Mouse (Mus musculus) cerebellum, adult 18-20 months (tissue): Measurements from ENCODE around the gene Nlk.
"Not testable (repeated sequence)": the region's sequence is repeated elsewhere in the genome, so short reads cannot be mapped to it uniquely, and the experiment has no call there.

Source experiments
- DNase-seq, 2 experiments: peaks; one replicate each; pipeline ENCODE4 v3.0.0; 2021

Nlk gene

DNA sequence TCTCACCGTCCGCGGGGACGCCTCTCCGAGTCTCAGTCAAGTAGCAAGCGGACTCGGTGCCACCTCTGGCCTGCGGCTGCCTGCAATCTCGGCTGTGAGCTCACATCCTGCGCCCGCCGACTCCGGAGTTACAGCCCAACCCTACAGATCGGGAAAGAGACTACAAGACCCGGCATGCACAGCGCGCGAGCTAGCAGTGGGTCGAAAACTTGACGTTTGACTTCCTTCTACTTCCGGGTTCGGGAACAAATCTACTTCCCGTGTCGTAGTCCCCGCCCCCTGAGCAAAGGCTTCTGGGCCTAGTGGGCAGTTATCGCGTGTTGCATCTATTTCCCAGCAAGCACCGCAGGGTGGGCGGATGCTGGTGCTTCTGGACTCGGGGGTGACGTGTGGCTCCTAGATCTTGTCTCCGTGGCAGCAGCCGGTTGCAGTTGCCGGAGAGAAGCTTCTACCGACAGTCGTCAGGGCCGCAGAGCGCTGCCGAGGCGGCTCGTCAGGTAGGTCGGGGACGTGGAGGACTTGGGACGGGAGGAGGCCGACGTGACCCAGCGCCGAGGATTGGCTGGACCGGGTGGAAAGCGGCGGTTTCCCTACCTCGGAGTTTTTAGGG, 161.0 kb downstream of the Nlk start, which contains the start of the genes Tnfaip1 and Ift20:
Gene Tnfaip1, minus strand, starts transcription at position 253 of the 610 bp plus-strand sequence.
Gene Ift20, plus strand, starts transcription at position 282 of the 610 bp plus-strand sequence.
- DNase-seq: peak; percentile 96 to 100

DNA sequence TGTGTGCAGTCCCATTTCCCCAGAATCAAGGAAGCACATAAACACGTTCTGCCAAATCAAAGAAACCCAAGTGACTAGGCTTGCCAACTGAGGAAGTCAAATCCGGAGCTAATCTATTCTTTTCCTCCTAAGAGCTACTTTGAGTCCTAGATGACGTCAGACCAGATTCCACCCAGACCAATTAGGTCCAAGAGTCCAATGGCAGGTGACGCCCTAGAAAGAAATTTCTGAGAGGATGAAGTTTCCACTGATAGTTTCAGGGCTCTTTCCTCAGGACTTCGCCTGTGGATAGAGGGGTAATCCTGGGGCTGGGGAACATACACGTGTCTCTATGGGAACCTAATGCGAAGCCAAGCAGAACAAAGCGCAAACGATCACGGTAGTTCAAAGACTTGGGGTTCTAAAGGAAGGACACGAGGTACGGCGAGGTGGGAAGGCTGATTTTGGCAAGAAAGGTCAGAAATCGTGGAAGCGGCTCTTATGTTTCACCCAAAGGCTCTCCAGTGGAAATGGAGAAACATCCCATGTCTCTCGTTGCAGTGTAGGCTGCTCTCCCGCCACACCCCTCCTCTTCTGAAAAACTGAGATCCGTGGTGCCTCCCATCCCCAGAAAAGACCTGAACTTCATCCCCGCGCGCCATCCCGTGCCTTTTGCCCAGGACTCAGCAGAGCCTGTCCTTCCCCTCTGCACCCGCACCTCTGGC, 161.6 kb downstream of the Nlk start:
- DNase-seq: no peak

DNA sequence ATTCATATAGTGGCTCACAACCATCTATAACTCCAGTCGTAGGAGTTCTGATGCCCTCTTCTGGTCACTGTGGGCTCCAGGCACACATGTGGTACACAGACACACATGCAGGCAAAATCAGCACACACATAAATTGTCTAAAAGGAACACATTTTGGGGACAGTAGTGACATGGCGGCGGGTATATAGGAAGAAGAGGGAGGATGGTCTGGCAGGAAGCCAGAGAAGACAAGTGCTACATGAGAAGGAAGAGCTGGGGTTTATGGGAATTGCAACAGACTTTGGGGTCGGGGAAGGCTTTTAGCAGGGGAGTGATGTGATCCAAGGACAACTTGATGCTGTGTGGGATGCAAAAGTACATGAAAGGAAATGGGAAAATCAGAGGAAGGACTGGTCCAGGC, 162.7 kb downstream of the Nlk start:
- DNase-seq: no peak

DNA sequence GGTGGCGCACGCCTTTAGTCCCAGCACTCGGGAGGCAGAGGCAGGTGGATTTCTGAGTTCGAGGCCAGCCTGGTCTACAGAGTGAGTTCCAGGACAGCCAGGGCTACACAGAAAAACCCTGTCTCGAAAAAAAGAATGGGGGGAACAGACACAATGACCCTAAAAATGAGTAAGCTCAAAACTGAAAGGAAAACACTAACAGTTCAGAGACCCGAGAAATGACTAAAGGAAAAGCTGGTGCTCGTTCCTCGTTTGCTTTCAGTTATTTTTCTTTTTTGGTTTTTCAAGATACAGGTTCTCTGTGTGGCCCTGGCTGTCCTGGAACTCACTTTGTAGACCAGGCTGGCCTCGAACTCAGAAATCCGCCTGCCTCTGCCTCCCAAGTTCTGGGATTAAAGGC, 165.7 kb downstream of the Nlk start:
- not testable (repeated sequence) for DNase-seq

DNA sequence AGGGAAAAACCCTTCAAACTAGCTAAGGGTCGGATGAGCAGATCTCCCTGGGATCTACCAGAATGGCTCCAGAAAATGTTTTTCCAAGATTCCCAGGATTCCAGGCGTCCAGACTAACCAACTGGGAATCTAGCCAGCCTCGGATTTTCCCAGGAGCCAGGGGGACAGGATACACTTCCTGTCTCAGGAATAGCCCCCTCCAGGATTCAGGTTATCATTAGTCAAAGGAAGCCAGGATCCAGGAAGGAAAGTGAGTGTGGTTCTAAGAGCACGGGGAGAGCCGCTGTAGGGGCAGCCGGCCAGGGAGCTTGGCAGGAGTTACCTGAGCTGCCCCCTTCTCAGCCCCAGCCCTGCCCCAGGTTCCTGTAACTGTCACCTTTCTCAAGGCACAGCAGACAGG, 166.1 kb downstream of the Nlk start:
- no peak for DNase-seq

DNA sequence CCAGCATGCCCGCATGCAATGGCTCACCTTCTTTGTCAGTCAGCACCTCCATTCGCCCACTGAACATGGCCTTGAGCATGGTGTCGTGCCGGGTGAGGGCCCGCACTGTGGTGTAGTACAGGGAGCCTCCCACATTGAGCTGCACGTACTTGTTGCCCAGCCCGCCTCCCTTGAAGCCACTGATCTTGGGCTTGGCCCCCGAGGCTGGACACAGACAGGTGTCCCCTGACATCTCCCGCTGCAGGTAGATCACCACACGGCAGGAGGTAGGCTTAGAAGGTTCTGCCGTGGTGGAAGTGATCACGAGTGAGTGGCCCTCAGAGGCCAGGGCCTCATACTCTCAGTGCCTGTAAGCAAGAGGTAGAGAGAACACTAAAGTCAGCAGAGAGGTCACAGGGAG, 167.2 kb downstream of the Nlk start:
- DNase-seq: no peak

DNA sequence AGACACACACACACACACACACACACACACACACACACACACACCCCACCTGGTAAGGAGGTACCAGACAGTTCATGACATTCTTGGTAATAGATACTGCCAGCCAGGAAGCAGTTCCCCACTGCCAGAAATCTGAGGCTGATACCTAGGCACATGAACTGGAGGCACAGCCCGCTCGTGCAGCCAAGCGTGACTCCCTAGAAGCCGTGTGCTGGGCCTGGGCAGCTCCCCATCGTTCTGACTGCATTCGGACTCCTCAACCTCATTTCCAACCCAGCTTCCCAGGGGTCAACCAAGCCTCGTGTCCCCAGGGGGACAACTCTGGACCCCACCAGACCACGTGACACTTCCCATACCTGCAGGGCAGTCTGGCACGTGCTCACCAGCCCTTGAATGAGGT, 168.5 kb downstream of the Nlk start:
- no peak for DNase-seq

DNA sequence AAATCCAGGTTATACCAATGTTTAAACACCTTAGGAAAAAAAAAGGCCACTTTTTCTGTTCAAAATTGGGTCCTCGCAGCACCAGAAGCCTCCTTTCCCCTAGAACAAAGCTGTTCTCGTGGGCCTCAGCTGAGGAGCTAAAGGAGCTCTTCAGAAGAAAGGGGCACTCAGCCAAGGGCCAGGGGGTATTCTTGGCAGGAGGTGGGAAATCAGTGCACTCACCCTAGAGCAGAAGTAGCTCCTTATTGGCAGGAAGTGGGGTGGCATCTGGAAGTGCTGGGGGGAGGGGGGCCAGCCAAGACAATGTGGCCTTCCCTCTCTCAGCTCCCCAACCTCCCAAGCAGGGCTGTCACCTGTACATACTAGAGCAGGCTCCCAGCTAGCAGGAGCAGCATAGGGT, 172.3 kb downstream of the Nlk start:
- DNase-seq: no peak

DNA sequence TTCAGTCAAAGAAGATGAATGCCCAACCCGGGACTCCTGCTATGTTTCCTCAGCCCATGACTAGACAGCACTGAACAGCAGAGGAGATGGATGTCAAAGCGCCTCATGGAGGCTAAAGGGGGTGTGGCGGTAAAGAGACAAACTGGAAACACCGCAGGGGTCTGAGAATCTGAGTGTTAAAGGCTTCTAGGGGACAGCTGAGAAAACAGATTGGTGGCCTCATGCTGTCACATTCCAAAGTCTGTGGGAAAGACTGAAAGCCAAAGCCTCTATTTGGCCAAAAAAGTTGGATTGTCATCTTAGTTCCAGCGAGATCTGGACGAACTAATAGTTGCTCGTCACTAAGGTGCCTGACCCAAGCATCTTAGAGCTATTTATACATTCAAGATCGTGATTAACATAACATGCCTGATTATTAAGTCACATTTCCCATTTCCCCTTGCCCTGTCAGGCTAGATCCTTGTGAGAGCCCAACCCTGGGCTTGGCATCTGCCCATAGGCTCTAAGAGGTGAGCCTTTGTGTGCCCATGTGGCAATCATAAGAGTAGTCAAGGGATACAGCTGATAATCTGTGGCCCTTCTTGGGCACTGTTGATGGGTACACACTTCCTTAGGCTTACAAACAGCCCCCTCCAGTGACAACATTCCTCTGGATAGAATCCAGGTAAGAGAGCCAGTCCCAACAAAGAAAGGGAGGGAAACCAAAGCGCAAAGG, 173.8 kb downstream of the Nlk start:
- no peak for DNase-seq

DNA sequence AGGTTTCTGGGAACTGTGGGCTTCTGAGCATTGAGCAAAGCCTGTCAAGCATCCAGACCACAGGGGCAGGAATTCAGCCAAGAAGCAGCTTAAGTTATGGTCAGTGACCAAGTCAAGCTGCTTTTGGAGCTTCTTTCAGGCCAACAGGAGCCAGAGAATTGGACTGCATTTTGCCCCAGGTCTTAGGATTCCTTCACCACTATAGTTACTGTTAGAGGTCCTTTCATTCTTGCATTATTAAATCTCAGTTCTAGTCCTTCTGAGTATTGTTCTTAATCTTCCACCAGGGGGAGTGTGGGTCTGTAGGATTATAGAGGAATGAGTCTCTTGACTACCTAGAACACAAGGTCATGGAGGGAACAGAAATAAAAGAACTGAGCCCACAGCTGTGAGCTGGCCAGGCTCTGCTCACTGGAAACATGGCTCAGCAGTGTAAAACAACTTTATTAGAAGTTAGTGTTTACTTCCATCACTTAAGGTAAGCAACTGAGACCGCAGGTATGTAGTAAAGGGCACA, 174.6 kb downstream of the Nlk start:
- DNase-seq: no peak

DNA sequence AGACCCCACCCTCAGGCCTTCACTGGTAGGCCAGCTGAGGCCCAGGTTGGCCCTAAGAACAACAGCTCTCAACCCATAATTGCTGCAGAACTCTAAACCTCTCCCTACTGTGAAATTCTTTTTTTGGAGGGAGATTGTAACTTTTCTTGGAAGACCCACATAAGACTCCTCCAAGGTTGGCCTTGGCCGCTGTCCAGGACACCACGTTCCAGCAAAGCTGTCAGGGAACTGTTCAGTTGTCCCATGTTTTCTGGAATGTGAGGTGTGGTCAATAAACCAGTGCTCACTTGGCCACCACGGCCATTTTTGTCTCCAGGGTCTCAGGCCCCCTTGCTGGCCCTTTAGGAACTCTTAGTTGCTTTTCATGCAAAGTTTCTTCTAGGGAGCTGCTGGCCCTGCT, 175.3 kb downstream of the Nlk start:
- no peak for DNase-seq

DNA sequence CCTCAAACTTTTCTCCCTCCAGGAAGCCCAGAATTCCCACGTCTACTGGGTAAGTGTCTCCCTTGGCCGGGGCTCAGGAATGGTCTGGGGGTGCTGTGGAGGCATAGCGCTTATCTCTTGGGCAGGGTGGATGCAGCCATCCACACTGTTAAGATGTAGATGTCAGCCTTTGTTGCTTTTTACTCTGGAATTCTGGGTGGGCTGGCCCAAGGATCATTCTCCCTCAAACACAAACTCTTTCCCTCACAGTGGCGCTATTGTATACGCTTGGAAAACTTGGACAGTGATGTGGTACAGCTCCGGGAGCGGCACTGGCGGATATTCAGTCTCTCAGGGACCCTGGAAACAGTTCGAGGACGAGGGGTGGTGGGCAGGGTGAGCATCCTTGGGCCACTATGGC, 178.2 kb downstream of the Nlk start:
- no peak for DNase-seq
